Mouse (Mus musculus) naive thymus-derived CD4-positive, alpha-beta T cell, adult 2 months (primary cell): ENCODE results near the gene Tbl1x.

Experiments
- DNase-seq: peaks from one replicate; pipeline ENCODE4 v3.0.0-alpha.2; 2011; ENCODE audit warnings: low read depth

Gene Tbl1x

DNA sequence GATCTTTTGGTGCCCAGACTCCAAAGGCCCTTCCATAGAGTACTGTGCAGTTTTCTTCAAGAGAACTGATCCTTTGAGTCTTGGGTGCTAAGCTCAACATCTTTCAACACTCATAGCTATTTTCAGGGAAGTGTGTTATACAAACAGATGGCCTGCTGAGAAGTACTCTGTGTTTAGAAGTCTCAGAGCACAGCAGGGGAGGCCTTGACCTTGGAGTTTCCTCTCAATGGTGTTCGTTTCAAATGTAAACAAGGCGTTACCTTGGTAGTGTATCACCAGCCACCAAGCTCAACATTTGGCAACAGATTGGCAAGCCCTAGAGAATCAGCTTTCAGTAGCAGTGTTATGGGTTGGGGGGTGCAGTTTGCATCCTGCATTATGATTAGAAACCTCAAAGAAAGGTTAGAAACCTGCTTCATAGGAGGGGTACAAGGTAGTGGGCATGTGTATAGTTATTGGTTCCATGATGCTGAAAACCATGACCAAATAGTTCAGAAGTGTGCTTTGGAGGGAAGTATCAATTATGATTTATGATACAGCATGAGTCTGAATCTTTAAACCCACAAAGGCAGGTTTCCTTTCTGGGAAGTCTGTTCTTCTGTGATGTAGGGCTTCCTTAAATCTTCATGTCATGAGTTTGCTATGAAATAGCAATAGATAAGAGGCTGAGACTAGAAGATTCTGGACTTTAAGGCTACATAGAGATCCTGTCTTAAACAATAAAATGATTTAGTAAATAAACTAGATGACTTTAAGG is 98.3 kb downstream of the Tbl1x start:
- DNase-seq = peak; percentile 19

DNA sequence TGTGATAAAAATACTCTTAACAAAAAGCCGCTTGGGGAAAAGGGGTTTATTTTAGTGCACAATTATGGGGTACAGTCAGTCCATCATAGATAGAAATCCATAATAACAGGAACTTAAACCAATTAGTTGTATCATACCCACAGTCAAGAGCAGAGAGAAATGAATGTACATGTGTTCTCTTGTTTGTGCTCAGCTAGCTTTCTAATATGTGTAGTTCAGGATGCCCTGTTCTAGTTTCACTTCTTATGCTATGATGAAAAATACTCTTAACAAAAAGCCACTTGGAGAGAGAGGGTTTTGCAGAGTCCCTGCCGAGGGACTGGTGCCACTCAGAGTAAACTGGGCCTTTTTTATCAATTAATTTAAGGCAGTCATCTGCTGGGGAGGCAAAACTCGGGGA is 101.1 kb downstream of the Tbl1x start:
- no peak for DNase-seq

DNA sequence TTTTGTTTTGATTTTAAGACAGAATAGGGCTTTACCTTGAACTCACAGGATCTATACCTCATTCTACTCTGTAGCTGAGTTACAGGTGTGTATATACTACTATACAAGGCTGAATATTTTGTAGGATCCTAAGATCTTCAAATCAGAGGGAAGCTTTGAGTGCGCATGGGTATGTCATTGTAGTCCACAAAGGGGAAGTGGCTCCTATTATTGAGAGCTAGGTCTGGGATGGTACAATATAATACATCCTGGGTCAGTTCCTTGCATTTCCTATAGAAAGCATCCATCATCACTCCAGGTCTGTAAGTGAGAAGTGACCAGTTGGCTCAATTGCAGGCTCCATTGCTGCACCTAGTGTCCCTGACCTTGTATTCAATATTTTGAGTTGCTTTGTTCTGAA is 102.2 kb downstream of the Tbl1x start:
- DNase-seq = no peak

DNA sequence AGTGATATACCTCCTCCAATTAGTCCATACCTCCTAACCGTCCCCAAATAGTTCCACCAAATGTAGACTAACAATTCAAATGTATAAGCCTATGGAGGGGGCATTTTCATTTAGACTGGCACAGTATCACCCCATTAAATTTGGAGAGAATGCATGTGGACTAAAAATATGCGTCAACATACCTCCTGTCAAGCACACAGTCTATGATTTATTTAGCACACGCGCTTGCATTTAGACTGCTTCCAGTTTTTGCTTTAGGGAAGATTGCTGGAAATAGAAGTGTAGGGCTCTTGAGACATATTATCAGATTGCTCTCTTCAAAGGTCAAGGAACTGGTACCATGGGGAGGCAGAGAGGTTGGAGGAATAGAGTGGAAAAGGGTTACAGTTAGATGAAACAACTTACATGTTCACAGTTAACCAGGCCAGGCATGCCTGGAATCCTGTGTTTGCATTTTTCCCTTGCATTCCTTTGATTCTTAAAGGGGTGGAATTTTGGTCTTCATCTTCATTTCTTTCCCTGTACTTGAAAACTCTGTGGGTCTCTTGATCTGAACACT is 105.0 kb downstream of the Tbl1x start:
- DNase-seq = no peak

DNA sequence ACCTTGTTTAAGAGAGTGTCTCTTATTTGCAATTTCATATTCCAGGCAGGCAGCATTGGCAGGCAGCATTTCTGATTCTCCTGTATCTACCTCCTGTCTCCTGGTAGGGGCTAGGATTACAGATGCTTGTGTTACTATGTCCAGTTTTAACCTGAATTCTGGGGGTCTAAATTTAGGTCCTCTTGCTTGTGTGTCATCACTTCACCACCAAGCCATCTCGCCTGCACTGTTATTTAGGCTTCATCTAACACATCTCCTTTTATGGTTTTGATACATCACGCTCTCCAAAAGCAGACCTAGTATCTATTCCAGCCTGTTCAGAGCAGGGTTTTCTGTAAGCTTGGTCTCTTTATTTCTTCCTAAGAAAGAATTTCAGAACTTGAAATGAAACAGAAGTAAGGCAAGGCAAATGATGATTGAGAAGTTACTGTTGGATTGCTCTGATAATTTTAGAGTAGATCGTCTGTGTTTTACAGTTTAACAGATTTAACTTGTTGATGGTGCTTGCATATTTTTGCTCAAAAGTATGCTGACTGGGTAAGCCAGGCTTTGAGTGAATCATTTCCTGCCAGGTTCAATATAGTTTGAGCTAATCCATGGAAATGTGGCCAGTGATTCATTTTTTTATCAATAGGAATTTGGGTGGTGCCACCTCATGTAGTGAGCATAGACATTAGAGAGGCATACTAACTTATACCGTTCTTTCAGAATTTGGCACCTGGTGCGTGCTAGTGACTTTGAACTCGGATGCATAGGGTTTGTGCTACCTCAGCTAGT is 106.7 kb downstream of the Tbl1x start:
- no peak for DNase-seq

DNA sequence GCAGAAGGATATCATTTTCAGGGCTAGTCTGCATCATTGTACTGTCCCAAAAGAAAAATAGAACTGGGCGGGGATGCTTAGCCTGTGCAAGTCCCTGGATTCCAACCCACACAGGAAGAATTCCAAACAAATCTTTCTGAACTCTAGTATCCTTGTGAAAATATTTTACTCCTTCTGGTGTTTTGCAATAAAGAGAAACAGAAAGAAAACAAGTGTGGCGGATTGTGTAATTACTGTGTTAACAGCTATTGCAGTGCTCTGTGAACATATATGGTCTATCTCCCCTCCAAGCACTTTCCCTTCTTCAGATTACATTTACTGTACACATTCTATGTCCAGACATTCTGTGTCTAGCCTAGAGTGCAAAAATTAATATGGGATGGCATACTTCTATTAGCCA is 119.6 kb downstream of the Tbl1x start:
- DNase-seq = no peak

DNA sequence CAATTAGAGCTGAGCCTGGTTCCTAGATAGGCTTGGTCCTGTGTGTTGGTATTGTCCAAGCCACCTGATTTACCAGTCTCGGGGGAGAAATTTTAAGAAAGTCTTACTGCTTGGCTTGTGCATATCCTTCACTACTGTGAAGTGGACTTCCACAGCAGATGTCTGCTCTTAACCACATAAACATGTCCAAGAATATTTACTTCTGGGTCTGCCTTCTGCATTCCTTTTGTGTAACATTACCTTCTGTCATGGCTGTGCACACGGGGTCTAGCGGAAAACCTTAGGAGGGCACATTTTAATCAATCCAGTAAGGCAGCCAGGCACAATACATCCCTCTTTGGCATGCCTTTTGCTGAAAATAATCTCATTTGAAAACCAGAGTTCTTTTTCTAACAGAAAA is 125.7 kb downstream of the Tbl1x start:
- no peak for DNase-seq

DNA sequence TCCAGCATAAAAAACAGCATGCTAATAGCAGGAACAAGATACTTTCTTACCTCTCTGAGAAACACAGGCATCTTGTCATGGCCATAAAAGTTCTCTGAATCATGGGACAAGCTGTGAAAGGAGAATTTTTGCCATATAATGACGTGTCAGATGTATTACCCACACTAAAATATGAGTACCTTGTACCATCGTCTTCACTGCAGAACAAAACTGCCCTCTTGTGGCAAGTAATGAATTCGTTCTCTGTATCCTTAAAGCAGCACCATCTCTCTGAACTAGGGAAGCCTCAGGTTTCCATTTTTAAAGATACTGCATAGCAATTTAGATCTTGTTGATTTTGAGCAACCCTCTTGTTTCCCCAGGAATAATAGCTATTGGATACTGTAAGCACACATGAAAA is 127.3 kb downstream of the Tbl1x start:
- DNase-seq = peak; percentile 74

DNA sequence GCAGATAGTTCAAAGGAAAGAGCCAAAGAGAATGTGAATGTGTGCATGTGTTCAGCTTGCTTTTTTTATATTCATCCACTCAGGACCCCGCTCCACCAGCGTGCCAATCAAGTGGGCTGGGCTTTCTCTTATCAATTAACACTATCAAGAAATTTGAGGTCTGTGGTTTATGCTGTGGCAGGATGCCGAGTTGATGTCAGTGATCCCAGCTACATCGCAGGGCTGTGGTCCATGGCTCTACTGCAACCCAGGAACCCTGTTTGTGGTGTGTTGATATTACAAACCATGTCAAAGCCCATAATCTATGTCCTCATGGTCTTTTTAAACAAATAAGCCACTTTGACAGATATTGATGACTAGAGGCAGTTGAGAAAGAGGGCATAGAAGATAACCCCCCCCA is 129.5 kb downstream of the Tbl1x start:
- peak; percentile 14 for DNase-seq

DNA sequence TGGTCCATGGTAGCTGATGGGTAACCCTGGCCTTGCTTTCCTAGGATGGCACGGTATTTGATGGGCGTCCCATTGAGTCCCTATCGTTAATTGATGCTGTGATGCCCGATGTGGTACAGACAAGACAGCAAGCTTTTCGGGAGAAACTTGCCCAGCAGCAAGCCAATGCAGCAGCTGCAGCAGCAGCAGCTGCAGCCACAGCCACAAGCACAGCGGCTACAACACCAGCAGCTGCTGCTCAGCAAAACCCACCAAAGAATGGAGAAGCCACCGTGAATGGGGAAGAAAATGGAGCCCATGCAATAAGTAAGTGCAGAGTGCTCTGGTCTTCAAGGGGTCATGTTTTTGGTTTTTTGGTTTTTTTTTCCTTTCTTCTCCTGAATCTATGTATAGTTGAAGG is 135.4 kb downstream of the Tbl1x start:
- no peak for DNase-seq

DNA sequence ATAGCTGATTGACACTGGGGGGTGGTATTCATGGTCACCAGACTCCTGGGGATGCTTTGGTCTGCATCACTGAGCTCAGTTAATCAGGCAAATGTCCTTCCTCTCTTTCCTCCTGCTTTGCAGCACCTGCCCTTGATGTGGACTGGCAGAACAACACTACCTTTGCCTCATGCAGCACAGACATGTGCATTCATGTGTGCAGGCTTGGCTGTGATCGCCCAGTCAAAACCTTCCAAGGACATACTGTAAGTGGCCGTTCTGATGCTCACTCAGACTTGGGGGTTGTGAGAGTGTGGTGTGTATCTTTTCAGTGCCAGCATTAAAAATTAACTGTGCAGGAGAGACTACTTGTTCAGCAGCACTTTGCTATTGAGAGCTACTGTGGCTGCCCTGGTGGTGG is 139.4 kb downstream of the Tbl1x start:
- DNase-seq = no peak

DNA sequence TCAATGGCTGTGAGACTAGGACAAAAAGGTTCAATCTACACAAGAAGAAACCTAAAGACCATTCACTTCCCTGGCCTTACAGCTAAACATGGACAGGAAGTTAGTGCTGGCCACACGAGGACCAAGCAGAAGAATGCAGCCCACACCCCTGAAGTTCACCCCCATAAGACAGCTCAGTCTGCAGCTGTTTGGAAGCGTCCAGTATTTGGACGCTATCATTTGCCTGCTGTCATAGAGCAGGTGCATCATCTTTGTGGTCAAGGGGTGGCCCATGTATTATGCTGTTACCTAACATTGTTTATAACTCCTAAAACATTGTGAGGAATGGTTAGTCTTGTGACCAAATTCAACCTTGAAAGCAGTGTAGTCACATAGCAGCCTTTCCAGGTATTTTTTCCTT is 151.2 kb downstream of the Tbl1x start:
- no peak for DNase-seq

DNA sequence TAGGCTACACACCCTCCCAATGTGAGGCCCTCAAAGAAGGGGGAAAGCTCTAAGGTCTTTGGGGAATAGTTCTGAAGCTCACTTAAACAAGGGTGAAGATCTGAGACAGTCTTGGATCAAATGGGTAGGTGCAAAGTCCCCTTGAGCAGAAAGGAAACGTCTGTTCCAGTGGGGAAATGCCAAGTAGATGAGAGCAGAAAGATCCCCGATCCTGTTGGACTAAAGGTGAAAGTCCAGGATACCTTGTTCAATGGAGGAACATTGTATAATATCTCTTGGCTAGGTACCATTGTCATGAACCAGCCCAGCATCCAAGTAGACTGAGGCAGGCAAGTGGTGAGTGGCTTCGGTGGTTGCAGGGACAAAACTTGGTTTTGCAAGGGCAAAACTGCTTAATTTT is 152.5 kb downstream of the Tbl1x start:
- DNase-seq = no peak

DNA sequence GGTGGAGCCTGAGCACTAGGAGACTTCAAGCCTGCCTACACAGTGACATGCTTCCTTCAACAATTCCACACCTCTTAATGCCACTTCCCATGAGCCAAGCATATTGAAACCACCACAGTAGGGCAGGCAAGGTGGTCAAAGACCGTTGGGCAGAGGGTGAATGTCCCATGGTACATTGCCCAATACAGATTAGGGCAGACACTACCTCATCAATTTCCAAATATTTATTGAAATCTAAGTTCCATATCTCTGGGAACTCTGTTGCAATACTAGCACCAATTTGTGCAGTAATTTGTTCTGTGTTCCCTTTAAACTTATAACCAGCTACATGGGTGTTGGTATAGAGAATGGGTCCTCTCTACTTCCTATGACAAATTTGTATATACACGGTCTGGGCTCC is 154.2 kb downstream of the Tbl1x start:
- DNase-seq = no peak

DNA sequence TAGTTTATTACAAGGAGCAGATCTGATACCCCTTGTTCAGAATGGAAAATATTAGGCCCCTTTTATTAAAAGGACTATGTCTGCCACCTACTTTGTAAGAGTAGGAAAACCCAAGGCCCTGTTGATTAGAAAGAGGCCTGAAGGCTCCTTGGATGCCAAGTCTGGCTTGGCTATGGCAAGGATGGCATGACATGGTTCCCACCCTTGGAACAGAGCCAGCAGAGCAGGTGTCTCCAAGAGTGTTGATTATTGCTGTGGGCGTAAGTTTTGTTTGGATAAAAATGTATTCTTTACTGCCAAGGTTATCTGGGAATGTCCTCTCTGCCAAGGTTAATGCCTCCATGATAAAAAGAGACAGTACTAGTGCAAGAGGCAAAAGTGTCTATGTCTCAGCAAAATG is 156.1 kb downstream of the Tbl1x start:
- DNase-seq = no peak

DNA sequence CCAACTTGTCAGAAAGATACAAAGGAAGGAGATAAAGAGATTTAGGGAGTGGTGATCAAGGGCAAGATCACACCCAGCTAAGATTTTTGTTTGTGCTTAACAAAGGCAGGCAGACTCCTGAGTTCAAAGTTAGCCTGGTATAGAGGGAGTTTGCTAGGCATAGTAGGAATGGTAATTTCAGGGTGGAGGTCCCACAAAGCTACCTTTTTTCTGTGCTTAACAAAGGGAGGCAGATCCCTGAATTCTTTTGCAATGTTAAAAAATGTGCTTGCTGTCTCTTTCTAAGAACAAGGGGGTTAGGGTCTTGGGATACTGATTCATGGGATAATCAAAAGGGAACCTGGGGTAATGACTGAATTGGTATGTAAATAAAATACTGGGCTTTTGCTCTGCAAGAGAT is 156.6 kb downstream of the Tbl1x start:
- no peak for DNase-seq

DNA sequence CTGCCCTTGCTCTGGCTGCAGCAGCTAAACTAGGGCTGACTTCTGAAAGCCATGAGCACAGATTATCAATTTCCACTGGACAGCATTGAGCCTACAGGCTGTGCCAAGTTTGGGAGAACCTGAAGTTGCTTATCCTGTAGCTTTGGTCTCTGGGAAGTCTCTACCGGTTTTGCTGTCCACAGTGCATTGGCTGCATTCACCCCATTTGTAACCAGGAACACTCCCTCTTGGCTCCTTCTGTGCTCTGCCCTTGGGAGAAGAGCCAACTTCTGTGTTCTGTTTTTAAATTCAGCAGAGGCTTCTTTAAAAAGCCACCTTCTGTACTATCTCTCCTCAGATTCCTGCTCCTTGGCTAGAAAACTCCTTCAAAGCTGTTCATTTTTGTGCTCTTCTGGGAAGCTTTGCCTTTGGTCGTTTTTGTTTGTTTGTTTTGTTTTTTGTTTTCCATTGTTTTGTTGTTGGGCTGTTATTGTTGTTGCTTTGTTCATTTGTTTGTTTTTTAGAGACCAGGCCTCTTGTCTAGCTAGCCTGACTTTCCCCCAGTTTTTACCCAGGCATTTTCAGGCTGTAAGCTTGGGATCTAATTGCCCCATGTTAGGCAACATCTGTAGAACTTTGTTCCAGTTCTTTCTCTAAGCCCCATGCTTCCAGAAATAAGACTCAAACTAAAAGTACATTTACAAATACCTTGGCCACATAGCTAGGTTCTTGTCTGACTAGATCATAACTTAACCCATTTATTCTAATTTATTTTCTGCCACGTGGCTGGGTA is 159.2 kb downstream of the Tbl1x start:
- DNase-seq = no peak
